Mouse (Mus musculus) forebrain, embryonic 15.5 days (tissue): ENCODE results near the gene H2afb3. TPM values are rescaled to one million over a fixed set of nuclear protein-coding genes. Genes with fewer than 3 reads are reported as not detected.
"Not testable (repeated sequence)": the region's sequence is repeated elsewhere in the genome, so short reads cannot be mapped to it uniquely, and the experiment has no call there.

Source experiments
- ATAC-seq: fragments of 200-750 bp; cut with Nextera tagmentation; replicated peaks from 2 replicates; pipeline ENCODE4 v1.8.0; 2017; ENCODE audit warnings: mild to moderate bottlenecking, moderate TSS enrichment, moderate library complexity
- H3K27ac ChIP-seq: fragments of 300-500 bp; sonication (generic); replicated peaks from 2 replicates; pipeline ENCODE4 v1.5.1; 2015; ENCODE audit warnings: mild to moderate bottlenecking, inconsistent platforms
- H3K27me3 ChIP-seq: fragments of 300-500 bp; sonication (generic); 2 replicates; pipeline ENCODE4 v1.6.1; 2015; ENCODE audit warnings: inconsistent platforms
- H3K36me3 ChIP-seq: fragments of 300-500 bp; sonication (generic); 2 replicates; pipeline ENCODE4 v1.6.1; 2015; ENCODE audit warnings: mild to moderate bottlenecking, inconsistent platforms
- H3K4me1 ChIP-seq: fragments of 300-500 bp; sonication (generic); 2 replicates; pipeline ENCODE4 v1.6.1; 2015; ENCODE audit warnings: inconsistent platforms
- H3K4me2 ChIP-seq: fragments of 300-500 bp; sonication (generic); replicated peaks from 2 replicates; pipeline ENCODE4 v1.6.1; 2015; ENCODE audit warnings: mild to moderate bottlenecking, inconsistent platforms
- H3K4me3 ChIP-seq: fragments of 300-500 bp; sonication (generic); 2 replicates; pipeline ENCODE4 v1.5.1; 2015; ENCODE audit warnings: mild to moderate bottlenecking, inconsistent platforms
- H3K9ac ChIP-seq: fragments of 300-500 bp; sonication (generic); replicated peaks from 2 replicates; pipeline ENCODE4 v1.6.1; 2015; ENCODE audit warnings: mild to moderate bottlenecking, inconsistent platforms
- H3K9me3 ChIP-seq: fragments of 300-500 bp; sonication (generic); 2 replicates; pipeline ENCODE4 v1.6.1; 2016; ENCODE audit warnings: inconsistent platforms
- WGBS: fragments of 180-500 bp; shearing (Covaris S2); methylation state at CpG from one replicate; pipeline ENCODE4 v1.1.7; 2015; ENCODE audit warnings: mixed read lengths; 5-methylcytosine and 5-hydroxymethylcytosine counted together
- polyA plus RNA-seq: library from polyadenylated mRNA; unstranded; fragments of >200 nt; fragmentation: Nextera tagmentation; extraction: Ambion mirVana; gene quantifications from 2 replicates; pipeline ENCODE4 v1.2.1, GENCODE M21; 2015

H2afb3 gene
- polyA plus RNA-seq, result not detected in 2 replicates

DNA sequence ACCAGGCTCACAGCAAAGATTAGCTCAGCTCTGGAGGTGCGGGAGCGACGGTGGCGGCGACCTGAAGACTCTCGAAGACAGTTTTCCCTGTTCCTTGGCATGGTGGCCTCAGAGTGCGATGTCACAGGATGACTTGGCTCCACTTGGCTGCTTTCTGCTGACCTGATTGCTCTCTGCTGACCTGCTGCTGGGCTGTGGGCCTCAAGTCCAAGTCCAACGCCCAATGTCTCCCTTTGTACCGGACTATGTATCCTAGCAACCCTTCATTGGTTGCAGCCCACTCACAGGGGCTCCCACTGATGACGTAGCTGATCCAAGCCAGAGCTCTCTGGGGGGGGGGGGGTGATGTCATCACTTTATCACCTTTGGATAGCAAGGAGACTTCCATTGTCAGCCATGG lies at the start of gene H2afb3:
H2afb3 (minus strand) TSS at position 101 of the 400 bp plus-strand sequence.
- H3K4me3 ChIP-seq, ATAC-seq, H3K9ac ChIP-seq, H3K4me1 ChIP-seq, H3K36me3 ChIP-seq, H3K9me3 ChIP-seq, H3K27ac ChIP-seq, H3K4me2 ChIP-seq, H3K27me3 ChIP-seq: not testable (repeated sequence)
- 92% methylated on average over 9 of the region's 10 CpGs for WGBS

DNA sequence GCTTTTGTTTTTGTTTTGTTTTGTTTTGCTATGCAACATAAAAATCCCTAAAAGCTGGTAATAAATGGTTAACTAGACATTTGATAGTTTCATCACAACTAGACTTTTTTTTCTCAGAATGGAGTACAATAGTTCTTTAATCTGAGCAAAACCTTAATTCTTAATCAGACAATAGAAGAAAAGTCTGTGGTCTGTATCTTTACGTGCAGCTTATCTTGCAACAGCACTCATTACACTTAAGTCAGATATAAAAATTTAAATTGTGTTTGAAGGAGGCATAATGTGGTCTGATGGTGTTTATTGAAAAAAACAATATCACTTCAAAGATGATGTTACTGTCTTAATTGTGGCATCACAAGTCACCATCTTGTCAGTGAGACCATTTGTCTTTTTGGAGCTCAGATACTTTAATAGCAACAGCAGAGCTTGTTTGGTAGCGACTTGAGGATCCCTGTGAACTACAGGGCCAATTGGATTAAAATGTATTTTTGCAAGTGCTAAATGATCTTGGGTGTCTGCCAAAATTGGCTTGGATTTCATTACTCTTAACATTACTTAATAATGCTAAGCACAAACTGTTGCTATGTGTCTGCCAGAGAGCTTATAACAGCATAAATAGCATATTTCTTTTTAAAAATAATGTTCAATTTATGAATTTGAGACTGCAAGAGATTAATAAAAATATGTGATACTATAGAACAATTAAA lies 11.3 kb downstream of the H2afb3 start:
- Histone ChIP-seq H3K9me3 (no peaks in the 10 kb centered on the region), H3K27ac (no peak overlapping the region), H3K27me3 (no peaks in the 10 kb centered on the region), H3K9ac (no peak overlapping the region), H3K4me2 (no peak overlapping the region), H3K36me3 (no peaks in the 10 kb centered on the region), H3K4me1 (no peaks in the 10 kb centered on the region), H3K4me3 (no peak overlapping the region)
- WGBS, result 44% methylated on average over 2 of the region's 2 CpGs
- no peak for ATAC-seq

DNA sequence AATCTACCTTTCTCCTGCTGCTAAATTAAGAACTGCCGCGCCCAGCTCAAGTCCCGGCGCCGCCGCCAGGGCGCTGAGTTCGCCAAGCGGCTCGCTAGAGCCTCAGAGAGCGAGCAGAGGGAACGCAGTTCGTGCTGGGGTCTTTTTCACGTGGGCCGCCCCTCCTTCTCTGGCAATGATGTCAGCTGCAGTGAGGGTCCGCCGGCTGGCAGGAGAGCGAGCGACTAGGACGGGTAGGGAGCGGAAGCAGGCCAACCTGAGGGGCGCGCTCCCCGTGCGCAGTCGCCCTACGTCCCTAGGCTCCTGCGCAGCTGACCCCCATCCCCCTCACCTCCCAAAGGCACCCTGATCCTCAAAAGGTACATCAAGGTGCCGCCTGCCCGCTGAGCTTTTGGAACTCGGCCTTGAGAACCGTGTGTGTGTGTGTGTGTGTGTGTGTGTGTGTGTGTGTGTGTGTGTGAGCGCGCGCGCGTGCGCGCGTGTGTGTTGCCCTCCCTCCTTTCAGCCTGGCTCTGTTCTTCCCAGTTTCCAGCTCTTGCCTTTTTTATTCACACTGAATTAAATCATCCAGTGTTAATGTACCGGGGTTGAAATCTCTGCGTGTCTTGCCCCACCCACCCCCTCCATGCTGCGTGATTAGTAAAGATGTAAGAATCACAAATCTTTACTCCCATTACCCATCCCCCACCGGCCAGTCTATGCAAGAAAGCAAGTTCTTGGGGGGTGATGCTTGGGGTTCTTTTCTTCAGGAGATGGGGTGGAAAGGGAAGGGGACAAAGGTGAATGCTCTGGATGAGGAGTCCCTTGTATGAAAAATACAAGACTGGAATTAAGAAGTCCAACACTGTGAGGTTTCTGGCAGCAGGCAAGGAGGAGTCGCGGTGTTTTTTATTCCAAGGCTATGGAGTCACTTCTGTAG lies 19.8 kb downstream of the H2afb3 start:
- H3K36me3 ChIP-seq, result no peaks in the 10 kb centered on the region
- peak overlapping the region; percentile 50 for H3K9ac ChIP-seq
- peak overlapping the region; percentile 69 for H3K27ac ChIP-seq
- no peaks in the 10 kb centered on the region for H3K9me3 ChIP-seq
- H3K4me3 ChIP-seq, result peak overlapping the region; percentile 54
- no peaks in the 10 kb centered on the region for H3K27me3 ChIP-seq
- H3K4me2 ChIP-seq, result peak overlapping the region; percentile 81
- H3K4me1 ChIP-seq, result 0 out of 2 replicates have a peak, but pooled peaks cover 3% of the 10 kb centered on the region
- 10% methylated on average over 45 of the region's 46 CpGs for WGBS
- ATAC-seq, result peak; percentile 84

DNA sequence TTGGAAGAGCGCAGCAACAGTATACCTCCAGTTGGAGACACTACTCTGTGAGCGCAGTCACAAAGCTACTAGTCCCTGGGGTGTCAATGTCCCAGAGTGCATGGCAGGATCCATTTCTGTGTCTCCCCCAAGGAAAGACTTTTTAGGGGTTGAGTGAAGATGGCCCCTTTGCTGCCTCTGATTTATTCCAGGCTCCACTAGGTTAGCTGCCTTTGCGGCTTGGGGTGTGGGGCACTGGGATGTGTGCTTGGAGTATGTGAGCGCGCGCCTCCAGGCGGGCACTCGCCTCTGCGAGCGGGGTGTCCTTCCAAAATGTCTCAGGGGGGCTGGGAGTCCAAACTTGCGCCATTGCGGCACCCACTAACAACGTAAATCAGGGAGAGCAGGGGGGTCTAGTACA lies 21.2 kb downstream of the H2afb3 start:
- no peaks in the 10 kb centered on the region for H3K27me3 ChIP-seq
- no peaks in the 10 kb centered on the region for H3K9me3 ChIP-seq
- H3K4me1 ChIP-seq, result 0 out of 2 replicates have a peak, but pooled peaks cover 3% of the 10 kb centered on the region
- WGBS, result 19% methylated on average over 13 of the region's 13 CpGs
- H3K4me3 ChIP-seq, result peak overlapping the region; percentile 54
- peak overlapping the region; percentile 81 for H3K4me2 ChIP-seq
- no peak for ATAC-seq
- H3K9ac ChIP-seq, result 0 out of 2 replicates have a peak overlapping the region, but pooled peaks have one; percentile 10
- H3K27ac ChIP-seq, result no peak overlapping the region
- no peaks in the 10 kb centered on the region for H3K36me3 ChIP-seq

DNA sequence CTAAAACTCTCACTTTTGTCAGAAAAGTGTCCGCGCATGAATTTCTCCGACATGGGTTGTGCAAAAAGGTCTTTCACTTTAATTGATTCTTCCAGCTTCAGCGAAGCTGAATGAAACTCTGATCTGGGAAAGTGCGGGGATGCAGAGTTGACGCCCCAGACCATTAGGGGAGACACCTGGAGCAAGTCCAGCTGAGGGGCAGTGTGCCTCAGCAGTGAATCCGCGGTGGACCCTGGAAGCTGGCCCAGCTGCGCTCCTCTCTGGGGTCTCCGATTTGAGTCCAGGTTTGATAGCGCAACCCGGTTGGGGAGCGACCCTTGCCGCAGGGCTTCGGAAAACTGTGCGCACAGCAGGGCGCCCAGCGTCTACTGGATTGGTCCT lies 22.0 kb downstream of the H2afb3 start:
- WGBS, result 13% methylated on average over 18 of the region's 18 CpGs
- no peaks in the 10 kb centered on the region for H3K27me3 ChIP-seq
- H3K27ac ChIP-seq, result no peak overlapping the region
- no peaks in the 10 kb centered on the region for H3K9me3 ChIP-seq
- H3K36me3 ChIP-seq, result no peaks in the 10 kb centered on the region
- H3K4me3 ChIP-seq, result peak overlapping the region; percentile 54
- H3K4me1 ChIP-seq, result 0 out of 2 replicates have a peak, but pooled peaks cover 3% of the 10 kb centered on the region
- peak overlapping the region; percentile 81 for H3K4me2 ChIP-seq
- peak overlapping the region; percentile 32; the same call in 1 of the 2 replicates for H3K9ac ChIP-seq
- ATAC-seq, result no peak

DNA sequence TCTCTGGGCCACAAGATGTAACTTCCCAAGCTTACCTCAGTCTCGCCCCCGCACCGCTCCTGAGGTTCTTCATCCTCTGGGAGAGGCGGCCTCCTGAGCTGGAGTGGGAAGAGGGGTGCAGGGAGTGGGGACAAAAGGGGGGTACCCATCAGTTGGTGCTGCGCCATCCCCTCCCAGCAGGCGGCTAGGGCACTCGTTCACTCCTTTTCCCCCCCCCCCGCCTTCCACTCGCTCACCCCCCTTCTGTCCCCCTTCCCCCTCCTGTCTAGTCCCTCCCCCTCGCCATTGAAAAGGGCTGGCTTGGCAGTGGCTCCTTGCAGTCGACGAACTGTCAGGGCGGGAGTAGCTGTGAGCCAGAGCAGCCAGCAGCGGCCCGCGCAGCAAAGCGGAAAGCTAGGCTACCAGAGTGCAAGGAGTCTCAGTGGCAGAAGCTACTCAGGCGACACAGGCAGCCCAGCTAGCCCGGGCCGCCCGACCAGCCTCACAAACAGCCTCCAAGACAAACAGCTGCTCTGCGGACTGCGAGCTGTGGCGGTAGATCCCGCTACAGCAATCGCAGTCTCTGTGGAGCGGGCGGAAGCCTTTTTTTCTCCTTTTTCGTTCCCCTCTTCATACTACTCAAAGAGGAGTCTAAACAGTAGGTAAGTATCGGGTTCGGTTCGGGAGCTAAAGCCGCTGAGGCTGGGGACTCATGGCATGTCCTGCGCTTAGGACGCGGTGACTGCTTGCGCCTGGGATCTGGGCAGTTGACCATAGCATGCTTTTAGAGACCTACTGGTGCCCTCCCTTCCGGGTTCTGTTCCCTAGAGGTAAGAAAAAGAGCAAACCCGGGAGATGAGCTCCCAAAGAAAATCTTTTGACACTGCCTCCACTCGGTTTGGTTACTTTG lies 22.6 kb downstream of the H2afb3 start, which contains the start of gene Pcdh11x:
Pcdh11x (plus strand) TSS at position 249 of the 889 bp plus-strand sequence.
- no peaks in the 10 kb centered on the region for H3K9me3 ChIP-seq
- ATAC-seq, result peak; percentile 87
- peak within 1 kb of the TSS; percentile 54 for H3K4me3 ChIP-seq
- 0 out of 2 replicates have a peak, but pooled peaks cover 3% of the 10 kb centered on the region for H3K4me1 ChIP-seq
- 0 out of 2 replicates have a peak within 1 kb of the TSS, but pooled peaks have one; percentile 19 for H3K27ac ChIP-seq
- H3K27me3 ChIP-seq, result no peaks in the 10 kb centered on the region
- H3K4me2 ChIP-seq, result peak within 1 kb of the TSS; percentile 81
- peak within 1 kb of the TSS; percentile 46 for H3K9ac ChIP-seq
- H3K36me3 ChIP-seq, result no peaks in the 10 kb centered on the region
- 18% methylated on average over 36 of the region's 40 CpGs for WGBS

DNA sequence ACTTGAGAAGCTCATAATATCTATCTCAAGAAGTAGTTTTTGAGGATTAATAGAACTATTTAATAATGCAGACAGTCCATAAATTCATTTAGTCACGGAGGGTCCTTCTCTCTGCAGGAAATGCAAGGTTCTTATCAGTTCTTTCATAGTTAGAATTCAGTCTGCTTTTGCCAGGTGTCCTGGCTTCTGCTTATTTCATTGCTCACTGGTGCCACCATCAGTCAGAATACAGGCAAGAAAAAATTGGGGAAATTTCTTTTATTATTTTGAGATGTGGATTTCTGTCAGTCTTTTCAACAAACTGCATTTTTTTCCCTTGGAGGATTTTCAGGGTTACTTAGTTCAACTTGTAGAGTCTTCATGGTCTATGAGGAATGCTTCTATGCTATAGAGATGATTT lies 25.4 kb downstream of the H2afb3 start:
- Histone ChIP-seq H3K9ac (no peak overlapping the region), H3K4me3 (no peak overlapping the region), H3K27ac (no peak overlapping the region), H3K27me3 (no peaks in the 10 kb centered on the region), H3K36me3 (no peaks in the 10 kb centered on the region), H3K9me3 (no peaks in the 10 kb centered on the region), H3K4me1 (0 out of 2 replicates have a peak, but pooled peaks cover 3% of the 10 kb centered on the region), H3K4me2 (no peak overlapping the region)
- ATAC-seq, result no peak
- 0% methylated on average over 1 of the region's 1 CpGs for WGBS

DNA sequence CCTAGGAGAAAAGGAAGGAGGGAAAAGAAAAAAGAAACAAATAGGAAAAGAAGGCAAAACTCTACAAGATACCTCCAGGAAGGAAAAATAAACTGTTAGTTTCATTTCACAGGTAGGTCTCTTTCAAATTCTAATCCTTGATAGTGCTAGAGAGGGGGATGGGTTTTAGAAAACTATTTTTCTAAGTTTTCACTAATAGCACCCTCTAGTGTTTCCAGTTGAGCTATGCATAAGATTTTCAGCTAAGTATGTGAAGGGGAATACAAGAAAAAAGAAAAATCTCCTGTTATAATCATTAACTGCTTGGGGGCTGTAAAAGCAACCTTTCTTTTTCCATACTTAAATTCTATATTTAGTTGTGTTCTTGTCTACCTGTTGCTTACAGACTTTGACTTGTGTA lies 27.4 kb downstream of the H2afb3 start:
- no peaks in the 10 kb centered on the region for H3K4me1 ChIP-seq
- H3K4me3 ChIP-seq, result no peak overlapping the region
- no peak overlapping the region for H3K4me2 ChIP-seq
- no peaks in the 10 kb centered on the region for H3K36me3 ChIP-seq
- H3K27ac ChIP-seq, result no peak overlapping the region
- ATAC-seq, result no peak
- H3K9me3 ChIP-seq, result no peaks in the 10 kb centered on the region
- H3K9ac ChIP-seq, result no peak overlapping the region
- H3K27me3 ChIP-seq, result no peaks in the 10 kb centered on the region

Other genes with a start within 250 kb of the H2afb3 start
- 17.9 and 18.4 TPM in 2 replicates for gene Pcdh11x, start 22.8 kb downstream of the H2afb3 start, polyA plus RNA-seq